Mouse (Mus musculus): ENCODE results near the gene Rere. TPM values are rescaled to one million over a fixed set of nuclear protein-coding genes. Genes with fewer than 3 reads are reported as not detected.

Rere gene
- polyA plus RNA-seq, 1 experiment = 82.1 TPM

DNA sequence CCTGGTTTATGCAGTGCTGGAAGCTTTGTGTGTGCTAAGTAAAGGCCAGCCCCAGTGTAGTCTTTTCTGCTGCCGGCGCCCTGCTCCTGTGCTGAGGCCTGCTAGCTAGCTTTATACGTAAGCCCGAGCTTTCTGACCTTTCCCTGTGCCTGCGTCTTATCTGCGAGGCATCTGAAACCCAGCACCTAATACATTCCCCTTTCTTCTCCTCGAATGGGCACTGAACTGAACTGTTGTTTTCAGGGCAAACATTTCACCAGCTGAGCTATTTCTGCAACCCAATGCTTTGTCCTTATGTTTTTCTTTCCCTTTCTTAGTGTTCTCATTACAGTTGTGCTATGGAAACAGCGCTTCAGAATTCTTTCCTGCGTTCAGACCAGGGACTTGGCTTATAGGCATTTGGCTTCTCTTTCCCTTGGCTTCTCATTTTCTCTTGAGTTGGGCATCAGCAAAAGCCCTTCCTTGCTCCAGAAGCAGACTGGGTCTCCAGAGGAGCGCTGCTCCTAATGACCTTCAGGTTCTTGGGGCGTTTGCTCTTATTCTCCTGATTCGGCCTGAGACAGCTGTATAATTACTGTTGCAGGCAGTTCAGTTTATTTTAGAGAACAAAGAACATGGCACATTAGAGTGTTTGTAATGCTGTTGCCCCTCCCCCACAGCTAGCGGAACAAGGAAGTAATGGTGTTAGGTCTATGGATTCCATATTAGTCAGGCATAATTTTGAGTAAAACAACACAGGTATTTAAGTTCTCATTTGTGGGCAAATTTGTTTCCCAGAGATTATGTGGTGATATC is 115.6 kb downstream of the Rere start:
- no peak for TF ChIP-seq POLR2A (IDR thresholded peaks at IDR 0.05; ENCODE audit: borderline replicate concordance, extremely low read depth, insufficient read depth, insufficient read length, poor library complexity, severe bottlenecking)
- TF ChIP-seq CTCF (IDR thresholded peaks at IDR 0.05; ENCODE audit: borderline replicate concordance, extremely low read depth, insufficient read depth, insufficient read length) = no peak
- peak; percentile 77 for DNase-seq (ENCODE audit: low read depth)

DNA sequence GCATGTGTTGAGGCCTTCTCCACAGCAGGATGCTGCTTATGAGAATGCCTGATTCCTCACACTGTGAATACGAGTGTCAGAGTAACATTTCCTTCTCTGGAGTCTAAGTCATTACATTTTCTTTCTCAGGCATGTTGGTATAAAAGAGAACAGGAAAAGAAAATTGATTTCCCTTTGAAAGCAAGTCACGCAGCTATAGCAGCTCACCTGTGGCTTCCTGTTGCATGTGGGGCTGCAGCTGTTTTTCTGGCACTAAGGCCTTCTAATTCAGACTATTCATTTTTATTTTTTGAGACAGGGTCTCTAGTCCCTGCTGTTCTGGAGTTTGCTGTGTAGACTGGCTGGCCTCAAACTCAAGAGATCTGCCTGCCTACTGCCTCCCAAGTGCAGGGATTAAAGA is 117.6 kb downstream of the Rere start:
- DNase-seq (ENCODE audit: low read depth) = no peak
- TF ChIP-seq CTCF (IDR thresholded peaks at IDR 0.05; ENCODE audit: borderline replicate concordance, extremely low read depth, insufficient read depth, insufficient read length) = no peak

DNA sequence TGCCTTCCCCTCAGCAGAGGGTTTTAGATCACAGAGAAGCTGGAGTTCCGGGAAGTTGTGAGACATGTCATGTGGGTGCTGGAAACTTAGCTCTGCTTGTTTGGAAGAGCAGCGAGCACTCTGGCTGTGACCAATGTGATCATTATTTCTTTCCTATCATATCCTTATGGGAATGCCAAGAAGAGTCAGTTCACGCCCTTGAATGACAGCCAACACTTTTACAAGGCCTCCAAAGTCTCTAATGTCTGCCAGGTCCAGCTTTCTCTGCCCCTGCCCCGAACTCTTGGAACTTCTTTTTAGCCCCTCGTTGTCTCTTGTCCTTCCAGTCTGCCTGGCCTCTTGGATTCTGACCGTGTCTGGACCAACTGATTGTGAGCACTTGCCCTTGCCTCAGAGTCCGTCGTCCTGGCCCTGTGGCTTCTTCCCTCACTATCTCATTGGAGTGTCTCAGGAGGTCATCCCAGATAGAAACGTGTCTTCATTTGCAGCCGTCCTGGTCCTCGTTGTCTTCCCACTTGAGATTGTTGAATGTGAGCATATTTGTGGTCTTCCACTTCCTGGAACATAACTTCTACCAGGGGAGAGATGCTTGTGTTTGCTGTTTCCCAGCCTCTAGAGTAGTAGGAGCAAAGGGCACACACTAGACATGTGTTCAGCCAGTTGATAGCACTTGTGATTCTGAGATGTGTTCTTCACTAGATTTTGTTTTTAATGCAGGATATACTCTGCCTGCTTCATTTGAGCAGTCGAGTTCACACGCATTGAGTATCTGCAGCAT is 120.6 kb downstream of the Rere start:
- DNase-seq (ENCODE audit: low read depth) = no peak
- TF ChIP-seq POLR2A (IDR thresholded peaks at IDR 0.05; ENCODE audit: borderline replicate concordance, extremely low read depth, insufficient read depth, insufficient read length, poor library complexity, severe bottlenecking) (no peak), CTCF (IDR thresholded peaks at IDR 0.05; ENCODE audit: borderline replicate concordance, extremely low read depth, insufficient read depth, insufficient read length) (no peak)

DNA sequence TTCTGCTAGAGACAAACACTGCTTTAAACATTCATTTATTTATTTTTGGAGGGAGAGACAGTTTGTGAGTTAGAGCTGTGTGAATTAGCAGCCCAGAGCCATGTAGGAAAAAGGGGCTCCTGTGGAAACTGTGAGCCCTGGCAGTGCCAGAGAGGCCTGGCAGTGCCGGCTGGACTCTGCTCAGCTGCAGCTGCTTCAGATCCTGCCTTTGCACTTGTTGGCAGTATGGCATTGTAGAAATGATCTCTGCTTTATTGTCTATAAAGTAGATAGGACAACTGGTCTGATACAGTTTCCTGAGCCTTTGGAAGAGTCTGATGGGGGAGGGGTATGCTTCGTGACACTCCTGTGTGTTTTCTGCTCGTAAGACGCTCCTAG is 121.2 kb downstream of the Rere start:
- no peak for TF ChIP-seq CTCF (IDR thresholded peaks at IDR 0.05; ENCODE audit: borderline replicate concordance, extremely low read depth, insufficient read depth, insufficient read length)
- TF ChIP-seq POLR2A (IDR thresholded peaks at IDR 0.05; ENCODE audit: borderline replicate concordance, extremely low read depth, insufficient read depth, insufficient read length, poor library complexity, severe bottlenecking) = no peak
- no peak for DNase-seq (ENCODE audit: low read depth)

DNA sequence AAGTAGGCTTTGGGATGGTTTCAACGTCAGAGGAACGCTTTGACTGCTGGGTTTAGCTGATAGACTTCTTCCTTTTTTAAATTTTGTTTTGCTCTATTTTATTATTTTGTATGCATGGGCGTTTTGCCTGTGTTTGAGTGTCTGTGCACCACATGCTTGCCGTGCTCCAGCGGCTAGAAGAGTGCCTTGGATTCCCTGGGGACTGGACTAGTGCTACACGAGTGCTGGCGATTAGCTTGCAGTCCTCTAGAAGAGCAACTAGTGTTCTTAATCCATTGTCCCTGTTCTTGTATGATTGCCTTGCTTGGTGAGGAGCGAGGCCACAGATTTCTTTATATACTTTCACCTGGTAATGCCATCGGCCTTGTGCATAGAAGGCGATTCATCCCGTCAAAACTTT is 122.5 kb downstream of the Rere start:
- no peak for TF ChIP-seq CTCF (IDR thresholded peaks at IDR 0.05; ENCODE audit: borderline replicate concordance, extremely low read depth, insufficient read depth, insufficient read length)
- TF ChIP-seq POLR2A (IDR thresholded peaks at IDR 0.05; ENCODE audit: borderline replicate concordance, extremely low read depth, insufficient read depth, insufficient read length, poor library complexity, severe bottlenecking) = no peak
- DNase-seq (ENCODE audit: low read depth) = no peak

DNA sequence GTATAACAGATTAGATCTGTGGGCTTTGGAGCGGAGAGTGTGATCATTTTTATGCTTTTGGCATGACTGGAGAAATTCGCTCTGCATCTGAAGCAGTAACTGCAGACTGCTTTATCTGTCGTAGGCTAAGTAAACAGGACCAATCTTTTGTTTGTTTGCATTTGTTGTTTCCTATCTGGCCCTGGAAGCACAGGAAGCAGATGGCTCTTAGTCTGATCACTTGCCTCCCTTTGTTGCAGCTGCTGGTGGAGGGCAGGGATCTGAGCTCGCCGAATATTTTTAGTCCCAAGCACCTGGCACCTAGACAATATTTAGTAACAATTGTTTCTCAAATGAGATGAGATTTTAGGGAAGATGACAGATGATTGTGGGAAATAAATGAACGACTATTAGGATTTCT is 123.1 kb downstream of the Rere start:
- TF ChIP-seq CTCF (IDR thresholded peaks at IDR 0.05; ENCODE audit: borderline replicate concordance, extremely low read depth, insufficient read depth, insufficient read length) (no peak), POLR2A (IDR thresholded peaks at IDR 0.05; ENCODE audit: borderline replicate concordance, extremely low read depth, insufficient read depth, insufficient read length, poor library complexity, severe bottlenecking) (no peak)
- DNase-seq (ENCODE audit: low read depth) = peak; percentile 66

DNA sequence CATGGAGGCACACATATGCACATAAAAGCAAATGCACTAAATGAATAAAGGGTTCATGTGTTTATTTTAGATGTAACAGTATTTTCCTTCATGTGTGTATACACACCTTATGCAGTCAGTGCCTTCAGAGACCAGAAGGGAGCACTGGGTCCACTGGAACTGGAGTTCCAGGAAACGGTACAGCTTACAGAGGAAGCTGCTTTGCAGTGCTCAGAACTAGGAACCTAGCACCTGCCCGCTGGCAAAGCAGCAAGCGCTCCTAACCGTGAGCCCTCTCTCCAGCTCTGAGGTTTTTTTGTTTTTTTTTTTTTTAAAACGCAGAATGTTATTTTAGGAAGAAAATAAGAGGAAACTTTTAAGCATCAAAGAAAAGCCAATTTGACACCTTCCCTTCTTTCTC is 124.3 kb downstream of the Rere start:
- DNase-seq (ENCODE audit: low read depth) = peak; percentile 25
- TF ChIP-seq CTCF (IDR thresholded peaks at IDR 0.05; ENCODE audit: borderline replicate concordance, extremely low read depth, insufficient read depth, insufficient read length) (no peak), POLR2A (IDR thresholded peaks at IDR 0.05; ENCODE audit: borderline replicate concordance, extremely low read depth, insufficient read depth, insufficient read length, poor library complexity, severe bottlenecking) (no peak)

DNA sequence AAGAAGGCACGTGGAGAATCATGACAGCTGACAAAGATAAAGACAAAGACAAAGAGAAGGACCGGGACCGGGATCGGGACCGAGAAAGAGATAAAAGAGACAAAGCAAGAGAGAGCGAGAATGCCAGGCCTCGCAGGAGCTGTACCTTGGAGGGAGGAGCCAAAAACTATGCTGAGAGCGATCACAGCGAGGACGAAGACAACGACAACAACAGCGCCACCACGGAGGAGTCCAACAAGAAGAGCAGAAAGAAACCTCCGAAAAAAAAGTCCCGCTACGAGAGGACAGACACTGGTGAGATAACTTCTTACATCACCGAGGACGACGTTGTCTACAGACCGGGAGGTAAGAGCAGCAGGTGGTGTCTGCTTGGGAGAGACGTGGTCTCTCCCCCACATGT is 124.9 kb downstream of the Rere start:
- no peak for DNase-seq (ENCODE audit: low read depth)
- TF ChIP-seq CTCF (IDR thresholded peaks at IDR 0.05; ENCODE audit: borderline replicate concordance, extremely low read depth, insufficient read depth, insufficient read length) (no peak), POLR2A (IDR thresholded peaks at IDR 0.05; ENCODE audit: borderline replicate concordance, extremely low read depth, insufficient read depth, insufficient read length, poor library complexity, severe bottlenecking) (no peak)

DNA sequence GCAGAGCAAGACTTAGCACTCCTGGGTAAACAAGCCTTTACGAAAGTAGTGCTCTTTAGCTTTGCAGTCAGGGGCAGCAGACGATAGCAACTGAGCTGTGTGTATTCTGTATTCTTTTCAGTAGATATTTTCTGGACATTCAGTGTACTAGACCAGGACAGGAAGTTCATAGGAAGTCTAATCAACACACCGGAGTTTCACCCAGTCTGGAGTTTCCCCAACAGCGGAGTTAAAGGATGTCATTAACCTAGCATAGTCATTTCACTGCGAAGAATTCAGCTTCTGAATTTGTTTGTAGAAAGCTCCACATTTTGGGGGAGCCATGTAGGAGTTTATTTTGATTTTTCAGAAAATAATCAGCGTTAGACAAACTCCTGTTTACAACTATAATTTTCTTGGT is 125.4 kb downstream of the Rere start:
- TF ChIP-seq POLR2A (IDR thresholded peaks at IDR 0.05; ENCODE audit: borderline replicate concordance, extremely low read depth, insufficient read depth, insufficient read length, poor library complexity, severe bottlenecking) (no peak), CTCF (IDR thresholded peaks at IDR 0.05; ENCODE audit: borderline replicate concordance, extremely low read depth, insufficient read depth, insufficient read length) (no peak)

DNA sequence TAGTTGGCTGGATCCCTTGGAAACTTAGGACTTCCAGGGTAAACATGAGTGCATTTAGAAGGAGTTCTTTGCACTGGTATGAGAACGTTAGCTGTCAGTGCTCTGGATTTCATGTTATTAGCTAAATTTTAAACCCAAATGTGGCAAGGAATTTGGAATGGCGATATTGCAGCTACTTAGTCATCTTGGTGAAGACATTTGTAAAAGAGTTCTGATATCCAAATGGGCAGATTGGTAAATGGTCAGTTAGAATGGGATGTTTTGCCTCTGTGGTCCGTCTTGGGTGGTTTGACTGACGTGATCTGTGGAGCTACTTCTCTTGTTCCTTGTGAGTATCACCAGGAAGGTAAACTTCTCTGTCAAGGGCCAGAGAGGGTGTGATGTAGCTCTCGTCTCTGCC is 132.8 kb downstream of the Rere start:
- TF ChIP-seq CTCF (IDR thresholded peaks at IDR 0.05; ENCODE audit: borderline replicate concordance, extremely low read depth, insufficient read depth, insufficient read length) (no peak), POLR2A (IDR thresholded peaks at IDR 0.05; ENCODE audit: borderline replicate concordance, extremely low read depth, insufficient read depth, insufficient read length, poor library complexity, severe bottlenecking) (no peak)
- DNase-seq (ENCODE audit: low read depth) = no peak

More for the DNA sequence above, 125.4 kb downstream of the Rere start:
- no peak for DNase-seq (ENCODE audit: low read depth)

DNA sequence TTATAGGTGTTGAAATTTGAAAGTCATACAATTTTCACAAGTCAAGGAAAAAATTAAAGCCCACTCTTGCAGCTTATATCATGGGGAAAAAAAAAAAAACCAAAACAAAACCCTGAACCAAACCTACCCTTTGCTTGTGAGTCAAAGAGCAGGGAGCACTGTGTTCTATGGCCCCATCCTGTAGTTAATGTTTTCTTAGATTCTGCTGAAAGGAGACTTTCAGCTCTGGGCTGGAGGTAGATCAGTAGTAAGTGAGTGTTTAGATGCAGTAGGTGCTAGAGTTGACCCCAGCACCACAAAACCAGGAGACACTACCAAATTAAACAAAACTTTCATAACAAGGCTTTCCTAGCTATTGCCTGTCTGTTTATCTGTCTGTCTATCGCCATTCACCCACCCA is 133.3 kb downstream of the Rere start:
- no peak for DNase-seq (ENCODE audit: low read depth)
- TF ChIP-seq CTCF (IDR thresholded peaks at IDR 0.05; ENCODE audit: borderline replicate concordance, extremely low read depth, insufficient read depth, insufficient read length) (no peak), POLR2A (IDR thresholded peaks at IDR 0.05; ENCODE audit: borderline replicate concordance, extremely low read depth, insufficient read depth, insufficient read length, poor library complexity, severe bottlenecking) (no peak)
